Mouse (Mus musculus) neural tube, embryonic 13.5 days (tissue): Measurements from ENCODE around the gene Synrg. TPM values are rescaled to one million over a fixed set of nuclear protein-coding genes. Genes with fewer than 3 reads are reported as not detected.

Experiments
- ATAC-seq: fragments of 200-750 bp; cut with Nextera tagmentation; 2 replicates; pipeline ENCODE4 v1.8.0; 2017; ENCODE audit warnings: low read depth, mild to moderate bottlenecking, moderate TSS enrichment, moderate library complexity
- H3K27ac ChIP-seq: fragments of 300-500 bp; sonication (generic); replicated peaks from 2 replicates; pipeline ENCODE4 v1.5.1; 2015; ENCODE audit warnings: moderate library complexity, mild to moderate bottlenecking, inconsistent platforms
- H3K27me3 ChIP-seq: fragments of 300-500 bp; sonication (generic); 2 replicates; pipeline ENCODE4 v1.6.1; 2015; ENCODE audit warnings: mild to moderate bottlenecking, inconsistent platforms
- H3K36me3 ChIP-seq: fragments of 300-500 bp; sonication (generic); 2 replicates; pipeline ENCODE4 v1.6.1; 2015; ENCODE audit warnings: mild to moderate bottlenecking, inconsistent platforms
- H3K4me1 ChIP-seq: fragments of 300-500 bp; sonication (generic); replicated peaks from 2 replicates; pipeline ENCODE4 v1.6.1; 2015; ENCODE audit warnings: inconsistent platforms
- H3K4me2 ChIP-seq: fragments of 300-500 bp; sonication (generic); 2 replicates; pipeline ENCODE4 v1.6.1; 2015; ENCODE audit warnings: inconsistent platforms, mild to moderate bottlenecking, moderate library complexity
- H3K4me3 ChIP-seq: fragments of 300-500 bp; sonication (generic); 2 replicates; pipeline ENCODE4 v1.5.1; 2015; ENCODE audit warnings: mild to moderate bottlenecking, inconsistent platforms
- H3K9ac ChIP-seq: fragments of 300-500 bp; sonication (generic); 2 replicates; pipeline ENCODE4 v1.6.1; 2015; ENCODE audit warnings: moderate library complexity, mild to moderate bottlenecking, inconsistent platforms
- H3K9me3 ChIP-seq: fragments of 300-500 bp; sonication (generic); 2 replicates; pipeline ENCODE4 v1.6.1; 2016; ENCODE audit warnings: inconsistent platforms
- WGBS: fragments of 180-500 bp; shearing (Covaris S2); methylation state at CpG from one replicate; pipeline ENCODE4 v1.1.7; 2015; 5-methylcytosine and 5-hydroxymethylcytosine counted together
- polyA plus RNA-seq: library from polyadenylated mRNA; unstranded; fragments of >200 nt; fragmentation: Nextera tagmentation; extraction: Ambion mirVana; gene quantifications from 2 replicates; pipeline ENCODE4 v1.2.1, GENCODE M21; 2015

Gene Synrg
- polyA plus RNA-seq, 1 experiment from 2014 or later: 23.2 TPM

GRCm38 (mm10) chr11:83995535-83995950 lies 31.3 kb downstream of the Synrg start:
- Histone ChIP-seq H3K27me3 (no peaks in the 10 kb centered on the region), H3K27ac (no peak overlapping the region), H3K4me1 (no peaks in the 10 kb centered on the region), H3K36me3 (peaks cover 96% of the 10 kb centered on the region), H3K9ac (no peak overlapping the region), H3K9me3 (no peaks in the 10 kb centered on the region), H3K4me3 (no peak overlapping the region), H3K4me2 (no peak overlapping the region)
- ATAC-seq: no peak
- 85% methylated on average over 2 of the region's 2 CpGs for WGBS

- ATAC-seq: no peak
- no peak overlapping the region for H3K4me3 ChIP-seq
- H3K9ac ChIP-seq: no peak overlapping the region
- no peak overlapping the region for H3K4me2 ChIP-seq
- H3K9me3 ChIP-seq: no peaks in the 10 kb centered on the region
- H3K4me1 ChIP-seq: no peaks in the 10 kb centered on the region
- 93% methylated on average over 5 of the region's 5 CpGs for WGBS
- no peak overlapping the region for H3K27ac ChIP-seq
- H3K36me3 ChIP-seq: peaks cover 96% of the 10 kb centered on the region
- H3K27me3 ChIP-seq: no peaks in the 10 kb centered on the region
Measured at GRCm38 (mm10) chr11:83997171-83997868, 33.1 kb downstream of the Synrg start.

- no peak for ATAC-seq
- Histone ChIP-seq H3K27ac (0 out of 2 replicates have a peak overlapping the region, but pooled peaks have one; percentile 7), H3K4me1 (no peaks in the 10 kb centered on the region), H3K9me3 (no peaks in the 10 kb centered on the region), H3K27me3 (no peaks in the 10 kb centered on the region), H3K36me3 (peaks cover 96% of the 10 kb centered on the region), H3K9ac (no peak overlapping the region), H3K4me2 (no peak overlapping the region), H3K4me3 (no peak overlapping the region)
- WGBS: 80% methylated on average over 3 of the region's 3 CpGs
Measured at GRCm38 (mm10) chr11:83998993-83999392, 34.8 kb downstream of the Synrg start.

- no peak overlapping the region for H3K4me2 ChIP-seq
- H3K4me3 ChIP-seq: no peak overlapping the region
- peaks cover 96% of the 10 kb centered on the region for H3K36me3 ChIP-seq
- no peak overlapping the region for H3K9ac ChIP-seq
- H3K9me3 ChIP-seq: no peaks in the 10 kb centered on the region
- H3K27ac ChIP-seq: no peak overlapping the region
- no peak for ATAC-seq
- H3K4me1 ChIP-seq: no peaks in the 10 kb centered on the region
- WGBS: 80% methylated on average over 4 of the region's 4 CpGs
- no peaks in the 10 kb centered on the region for H3K27me3 ChIP-seq
Measured at GRCm38 (mm10) chr11:83999411-83999915, 35.2 kb downstream of the Synrg start.

GRCm38 (mm10) chr11:84001257-84001656 lies 37.0 kb downstream of the Synrg start:
- Histone ChIP-seq H3K27ac (no peak overlapping the region), H3K4me1 (no peaks in the 10 kb centered on the region), H3K36me3 (peaks cover 96% of the 10 kb centered on the region), H3K4me2 (no peak overlapping the region), H3K4me3 (no peak overlapping the region), H3K27me3 (no peaks in the 10 kb centered on the region), H3K9ac (no peak overlapping the region), H3K9me3 (no peaks in the 10 kb centered on the region)
- ATAC-seq: no peak
- WGBS: 91% methylated on average over 3 of the region's 3 CpGs

GRCm38 (mm10) chr11:84003986-84004385 lies 39.8 kb downstream of the Synrg start:
- peaks cover 85% of the 10 kb centered on the region for H3K36me3 ChIP-seq
- no peak for ATAC-seq

GRCm38 (mm10) chr11:84009001-84009400 lies 44.8 kb downstream of the Synrg start:
- 83% methylated on average over 9 of the region's 9 CpGs for WGBS
- H3K27ac ChIP-seq: no peak overlapping the region
- peaks cover 52% of the 10 kb centered on the region for H3K36me3 ChIP-seq
- no peak overlapping the region for H3K9ac ChIP-seq
- H3K4me3 ChIP-seq: no peak overlapping the region
- H3K9me3 ChIP-seq: no peaks in the 10 kb centered on the region
- no peak overlapping the region for H3K4me2 ChIP-seq
- H3K4me1 ChIP-seq: peaks cover 41% of the 10 kb centered on the region
- ATAC-seq: no peak
- no peaks in the 10 kb centered on the region for H3K27me3 ChIP-seq

More at GRCm38 (mm10) chr11:84003986-84004385, 39.8 kb downstream of the Synrg start:
- Histone ChIP-seq H3K4me2 (no peak overlapping the region), H3K9ac (no peak overlapping the region), H3K4me1 (no peaks in the 10 kb centered on the region), H3K27me3 (no peaks in the 10 kb centered on the region), H3K27ac (no peak overlapping the region), H3K9me3 (no peaks in the 10 kb centered on the region), H3K4me3 (no peak overlapping the region)
- WGBS: 83% methylated on average over 6 of the region's 6 CpGs

- Histone ChIP-seq H3K36me3 (peaks cover 38% of the 10 kb centered on the region), H3K4me1 (peaks cover 46% of the 10 kb centered on the region), H3K9ac (no peak overlapping the region), H3K27ac (no peak overlapping the region), H3K27me3 (no peaks in the 10 kb centered on the region), H3K4me2 (no peak overlapping the region), H3K9me3 (no peaks in the 10 kb centered on the region), H3K4me3 (no peak overlapping the region)
- WGBS: 65% methylated on average over 9 of the region's 9 CpGs
- no peak for ATAC-seq
Measured at GRCm38 (mm10) chr11:84010411-84010810, 46.2 kb downstream of the Synrg start.

GRCm38 (mm10) chr11:84011050-84011449 lies 46.8 kb downstream of the Synrg start:
- H3K4me3 ChIP-seq: no peak overlapping the region
- no peaks in the 10 kb centered on the region for H3K9me3 ChIP-seq
- H3K27ac ChIP-seq: peak overlapping the region; percentile 20; the same call in 1 of the 2 replicates
- H3K27me3 ChIP-seq: no peaks in the 10 kb centered on the region
- H3K9ac ChIP-seq: peak overlapping the region; percentile 4; the same call in 1 of the 2 replicates
- H3K36me3 ChIP-seq: peaks cover 32% of the 10 kb centered on the region
- WGBS: 16% methylated on average over 12 of the region's 12 CpGs
- H3K4me1 ChIP-seq: peaks cover 46% of the 10 kb centered on the region
- no peak overlapping the region for H3K4me2 ChIP-seq
- ATAC-seq: no peak

GRCm38 (mm10) chr11:84011576-84011975 lies 47.3 kb downstream of the Synrg start:
- H3K9me3 ChIP-seq: no peaks in the 10 kb centered on the region
- 29% methylated on average over 2 of the region's 2 CpGs for WGBS
- H3K4me1 ChIP-seq: peaks cover 46% of the 10 kb centered on the region
- ATAC-seq: no peak
- H3K4me3 ChIP-seq: no peak overlapping the region
- H3K27ac ChIP-seq: peak overlapping the region; percentile 20; the same call in 1 of the 2 replicates
- no peak overlapping the region for H3K4me2 ChIP-seq
- H3K36me3 ChIP-seq: peaks cover 27% of the 10 kb centered on the region
- no peaks in the 10 kb centered on the region for H3K27me3 ChIP-seq
- H3K9ac ChIP-seq: 0 out of 2 replicates have a peak overlapping the region, but pooled peaks have one; percentile 4

GRCm38 (mm10) chr11:84013105-84013504 lies 48.9 kb downstream of the Synrg start:
- H3K36me3 ChIP-seq: peaks cover 30% of the 10 kb centered on the region
- H3K4me1 ChIP-seq: peaks cover 46% of the 10 kb centered on the region
- peak overlapping the region; percentile 67 for H3K27ac ChIP-seq
- H3K4me3 ChIP-seq: no peak overlapping the region
- H3K27me3 ChIP-seq: no peaks in the 10 kb centered on the region
- H3K4me2 ChIP-seq: no peak overlapping the region
- WGBS: 8% methylated on average over 7 of the region's 7 CpGs
- no peak overlapping the region for H3K9ac ChIP-seq
- no peaks in the 10 kb centered on the region for H3K9me3 ChIP-seq
- ATAC-seq: 0 out of 2 replicates have a peak, but pooled peaks have one; percentile 8

- H3K27ac ChIP-seq: no peak overlapping the region
- no peaks in the 10 kb centered on the region for H3K27me3 ChIP-seq
- H3K4me1 ChIP-seq: peaks cover 27% of the 10 kb centered on the region
- no peaks in the 10 kb centered on the region for H3K9me3 ChIP-seq
- 81% methylated on average over 6 of the region's 6 CpGs for WGBS
- no peak overlapping the region for H3K4me2 ChIP-seq
- peaks cover 31% of the 10 kb centered on the region for H3K36me3 ChIP-seq
- H3K9ac ChIP-seq: no peak overlapping the region
- ATAC-seq: no peak
- H3K4me3 ChIP-seq: no peak overlapping the region
Measured at GRCm38 (mm10) chr11:84016147-84016809, 52.0 kb downstream of the Synrg start.
